Comparison of ENCODE assay signal across 8 mouse cellular contexts in genomic region chr9:100453944-100454663, GRCm38 (mm10). TPM values are rescaled to one million over a fixed set of nuclear protein-coding genes. Genes with fewer than 3 reads are reported as not detected.
DNase-seq lines count a peak whose midpoint lies in the region; ATAC-seq and TF ChIP-seq lines count a peak whose summit lies in the region.

No protein-coding gene starts in this region.

- H3K4me2 ChIP-seq in hindbrain, postnatal 0 days (ENCODE audit: low read depth, low read length) = peak overlapping the region; percentile 64

- no peaks in the 10 kb centered on the region for H3K36me3 ChIP-seq in hindbrain, postnatal 0 days (ENCODE audit: insufficient read depth, low read length)

- no peaks in the 10 kb centered on the region for H3K9me3 ChIP-seq in hindbrain, postnatal 0 days (ENCODE audit: low read length)

- ATAC-seq in hindbrain, postnatal 0 days = peak; percentile 60; the same call in 1 of the 2 replicates
- ATAC-seq in megakaryocyte, adult 5-6 weeks (ENCODE audit: poor library complexity, severe bottlenecking) = peak; percentile 79

- H3K27ac ChIP-seq in gastrocnemius, adult 2 months = peak overlapping the region; percentile 63
- H3K27ac ChIP-seq in hindbrain, postnatal 0 days = no peak overlapping the region

- peak; percentile 90 for TF ChIP-seq CTCF in gastrocnemius, adult 2 months (IDR thresholded peaks at IDR 0.05)
- peak; percentile 85 for TF ChIP-seq CTCF in hindbrain, postnatal 0 days (IDR thresholded peaks at IDR 0.05; ENCODE audit: low read depth)

- peak; percentile 89 for DNase-seq in ZHBTc4 (ENCODE audit: low read depth, low spot score)
- peak; percentile 68 to 88 for DNase-seq in cerebellum, postnatal 4 days (ENCODE audit: low spot score in 2 of 2)
- DNase-seq in gastrocnemius, adult 2 months = peak; percentile 82
- peak; percentile 94 for DNase-seq in hindbrain, postnatal 0 days (ENCODE audit: low spot score)
- DNase-seq in left cerebral cortex, adult 18-20 months (ENCODE audit: low spot score in 2 of 2) = peak; percentile 77 to 85
- DNase-seq in right cerebral cortex, adult 18-20 months = peak; percentile 77
- DNase-seq in yolk sac, embryonic 10.5 days (ENCODE audit: low spot score) = peak; percentile 60

- H3K4me1 ChIP-seq in hindbrain, postnatal 0 days (ENCODE audit: insufficient read depth, low read length) = no peaks in the 10 kb centered on the region

- intact Hi-C loops in gastrocnemius, adult 2 months (cut with DNase I) = loop anchor here (2.0 to 5.0 kb wide), 3 partner anchors 93 to 463 kb away; partner anchors contain the start of gene Nck1

- peak overlapping the region; percentile 75 for H3K4me3 ChIP-seq in gastrocnemius, adult 2 months
- H3K4me3 ChIP-seq in hindbrain, postnatal 0 days (ENCODE audit: low read length) = peak overlapping the region; percentile 34

- no peaks in the 10 kb centered on the region for H3K27me3 ChIP-seq in hindbrain, postnatal 0 days (ENCODE audit: insufficient read depth, low read length)

- WGBS in hindbrain, postnatal 0 days = 6% methylated on average over 24 of the region's 25 CpGs

- no peak overlapping the region for H3K9ac ChIP-seq in hindbrain, postnatal 0 days (replicated peaks; ENCODE audit: low read length)

RNA-seq across cellular contexts. Expression of gene Il20rb, which starts 32.5 kb away (rescaled TPM):
- 1 to 10 TPM; 1.3 to 1.9 TPM for total RNA-seq in gastrocnemius, adult 2 months (2021)
- 2.1 and 2.4 TPM in 2 replicates for total RNA-seq in hindbrain, postnatal 0 days (2014; rRNA removed)
- polyA plus RNA-seq in hindbrain, postnatal 0 days (2015; fragmentation: Nextera tagmentation; extraction: Ambion mirVana) = 2.3 and 2.7 TPM in 2 replicates
- total RNA-seq in left cerebral cortex, adult 18-20 months (2021) = under 1 TPM; 0.23 to 0.30 TPM
- 0.91 and 1.4 TPM in 2 replicates for total RNA-seq in megakaryocyte, adult 5-6 weeks (2015)
- total RNA-seq in megakaryocyte, adult 5-6 weeks (2017) = 1.6 TPM in 2 replicates
